Mouse (Mus musculus): ENCODE measurements around the gene Vps41.

GRCm38 (mm10) chr13:18892910-18893309 is 175.8 kb downstream of the Vps41 start:
- TF ChIP-seq POLR2A (IDR thresholded peaks at IDR 0.05; ENCODE audit: borderline replicate concordance, low read depth, low read length) (no peak), CTCF (IDR thresholded peaks at IDR 0.05; ENCODE audit: low read depth, low read length) (no peak)

All from bone marrow macrophage, adult 2 months (primary cell).